Mouse (Mus musculus) CD8-positive naive resting alpha-beta T cell, adult 2 months (primary cell): Measurements from ENCODE around the gene Ryr3.

ENCODE experiments used
- DNase-seq, 2 experiments: peaks; one replicate each; pipeline ENCODE4 v3.0.0; 2022; ENCODE audit warnings: low read depth in 2 of 2, low spot score in 2 of 2

Gene Ryr3

DNA sequence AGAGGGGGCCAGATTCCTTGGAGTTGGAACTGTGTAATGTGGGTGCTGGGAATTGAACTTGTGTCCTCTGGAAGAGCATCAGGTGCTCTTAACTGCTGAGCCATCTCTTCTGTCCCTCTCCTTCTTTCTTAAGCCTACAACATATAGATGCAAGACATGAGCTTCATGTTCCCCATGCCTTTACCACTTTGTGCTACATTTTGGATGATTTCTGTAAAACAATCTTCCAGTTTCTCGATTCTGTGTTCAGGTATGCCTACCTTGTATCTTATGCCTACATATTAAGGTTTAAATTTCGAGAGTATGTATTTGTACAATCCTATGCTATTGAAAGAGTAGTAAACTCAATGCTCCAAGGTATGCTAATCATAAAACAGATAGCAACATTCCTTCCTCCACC lies 540.7 kb downstream of the Ryr3 start:
- DNase-seq = no peak

DNA sequence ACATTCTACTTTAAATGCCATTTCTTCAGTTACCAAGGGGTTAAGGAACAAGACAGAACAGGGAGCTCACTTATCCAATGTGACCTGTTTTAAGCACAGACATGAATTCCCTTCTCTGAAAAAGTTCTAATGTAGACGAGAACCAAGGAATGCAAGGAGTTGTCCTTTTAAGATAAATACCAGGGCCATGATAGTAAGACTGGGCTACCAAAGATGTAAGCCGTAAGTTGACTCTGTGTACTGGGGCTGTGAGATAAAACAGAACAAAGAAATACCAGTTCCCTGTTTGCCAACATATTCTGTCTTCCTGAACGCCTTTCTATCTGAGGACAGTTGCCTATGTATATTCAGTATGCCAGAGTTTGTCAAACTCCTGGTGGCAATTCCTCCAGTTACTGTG lies 547.4 kb downstream of the Ryr3 start:
- DNase-seq = no peak

GRCm38 (mm10) chr2:112656131-112656530 lies 560.8 kb downstream of the Ryr3 start:
- DNase-seq = no peak

GRCm38 (mm10) chr2:112653836-112654235 lies 563.1 kb downstream of the Ryr3 start:
- no peak for DNase-seq

GRCm38 (mm10) chr2:112637206-112637605 lies 579.7 kb downstream of the Ryr3 start:
- DNase-seq = no peak

GRCm38 (mm10) chr2:112632536-112632935 lies 584.4 kb downstream of the Ryr3 start:
- no peak for DNase-seq

- no peak for DNase-seq
Observed at GRCm38 (mm10) chr2:112630669-112631068, 586.2 kb downstream of the Ryr3 start.

DNA sequence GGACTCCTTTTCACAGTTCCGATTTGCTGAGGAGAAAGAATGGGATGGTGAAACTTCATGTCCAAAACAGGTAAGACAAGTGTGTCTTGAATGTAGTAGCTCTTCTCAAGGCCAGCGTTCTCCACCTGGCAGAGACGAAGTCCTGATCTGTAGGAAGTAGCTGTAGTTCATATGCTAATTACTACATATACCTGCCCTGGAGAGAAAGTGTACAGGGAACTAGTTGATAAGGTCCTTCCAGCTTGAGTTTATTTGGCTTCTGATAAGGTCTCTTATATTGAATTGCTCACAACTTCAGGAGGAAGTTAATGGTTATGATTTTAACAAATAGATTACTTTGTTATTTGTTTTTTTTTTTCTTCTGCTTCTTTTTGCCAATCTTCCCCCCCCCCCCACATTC lies 591.7 kb downstream of the Ryr3 start:
- no peak for DNase-seq

DNA sequence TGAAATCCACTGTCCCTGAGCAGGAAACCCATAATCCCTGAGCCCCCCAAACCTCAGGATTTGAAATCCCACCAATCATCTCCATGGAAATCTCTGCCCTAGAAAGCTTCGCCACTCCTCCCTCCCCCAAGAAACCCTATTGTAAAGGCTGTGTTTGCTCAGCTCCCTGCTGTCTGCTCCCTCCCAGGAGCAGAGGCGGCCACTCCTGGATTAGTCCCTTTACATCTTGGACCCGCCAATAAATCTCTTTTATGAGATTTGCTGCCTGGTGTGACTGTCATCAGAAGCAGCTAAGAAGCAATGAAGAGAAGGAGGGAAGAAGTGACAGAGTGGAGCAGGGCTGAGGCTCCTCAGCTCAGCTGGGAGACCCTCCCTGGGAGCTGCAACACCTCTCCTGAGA lies 599.7 kb downstream of the Ryr3 start:
- DNase-seq = no peak

GRCm38 (mm10) chr2:112614375-112614774 lies 602.5 kb downstream of the Ryr3 start:
- no peak for DNase-seq

GRCm38 (mm10) chr2:112612628-112613027 lies 604.3 kb downstream of the Ryr3 start:
- no peak for DNase-seq

- DNase-seq = no peak
Observed at GRCm38 (mm10) chr2:112606536-112606935, 610.4 kb downstream of the Ryr3 start.

GRCm38 (mm10) chr2:112602487-112602886 lies 614.4 kb downstream of the Ryr3 start:
- no peak for DNase-seq

DNA sequence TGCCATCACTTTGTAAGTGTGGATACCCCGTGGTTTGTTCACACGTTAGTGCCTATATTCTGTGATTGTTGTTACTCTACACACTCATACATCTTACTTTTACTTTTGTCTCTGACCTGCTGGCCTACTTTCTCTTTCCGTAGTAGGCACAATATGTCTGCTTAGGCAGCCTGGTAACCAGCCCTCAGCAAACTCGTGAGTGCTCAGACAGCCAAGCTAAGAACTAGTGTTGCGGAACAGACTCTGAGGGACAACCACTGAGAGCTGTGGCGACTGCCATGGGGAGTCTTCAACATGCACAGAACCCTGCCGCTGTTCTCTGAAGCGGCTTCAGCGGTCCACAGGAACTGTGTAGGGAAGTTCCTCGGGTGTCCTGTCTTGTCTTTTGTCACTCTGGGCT lies 616.7 kb downstream of the Ryr3 start:
- DNase-seq = no peak

DNA sequence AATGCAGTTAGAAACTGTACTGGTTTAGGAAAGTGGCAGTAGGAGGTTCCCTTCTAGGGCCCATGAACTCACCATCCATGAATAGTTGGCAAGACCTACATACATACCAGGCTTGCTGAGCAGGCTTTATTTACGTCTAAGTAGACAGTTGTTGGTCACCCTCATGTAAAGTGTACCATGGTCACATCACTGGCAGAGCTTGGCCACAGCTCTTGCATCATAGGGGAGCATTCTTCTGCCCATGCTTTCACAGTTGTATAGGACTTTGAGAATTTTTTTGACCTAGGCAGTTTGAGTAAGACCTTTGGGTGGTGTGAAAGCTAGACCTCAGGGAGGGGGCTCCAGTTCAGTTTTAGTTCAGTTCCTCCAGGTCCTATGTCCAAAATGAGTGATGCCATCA lies 619.8 kb downstream of the Ryr3 start:
- DNase-seq = no peak

GRCm38 (mm10) chr2:112596415-112596814 lies 620.5 kb downstream of the Ryr3 start:
- no peak for DNase-seq

- no peak for DNase-seq
Observed at GRCm38 (mm10) chr2:112595807-112596206, 621.1 kb downstream of the Ryr3 start.

DNA sequence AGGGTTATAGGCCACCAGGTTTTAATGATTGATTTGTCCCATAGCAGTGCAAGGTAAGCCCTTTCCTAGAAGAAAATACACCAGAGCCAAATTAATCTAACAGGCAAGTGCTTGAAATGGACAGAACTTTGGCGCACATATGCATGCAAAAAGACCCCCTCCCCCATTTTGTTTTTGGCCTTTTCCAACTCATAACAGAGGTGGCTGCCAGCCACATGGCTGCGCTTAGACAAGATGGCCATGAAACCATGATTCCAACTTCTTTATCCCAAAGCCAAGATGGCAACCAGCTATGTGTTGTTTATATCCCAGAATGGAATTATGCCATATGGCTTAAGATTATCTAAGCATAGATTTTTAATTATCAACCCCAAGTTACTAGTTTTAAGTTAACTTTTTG lies 623.1 kb downstream of the Ryr3 start:
- no peak for DNase-seq

- no peak for DNase-seq
Observed at GRCm38 (mm10) chr2:112593322-112593721, 623.6 kb downstream of the Ryr3 start.

- no peak for DNase-seq
Observed at GRCm38 (mm10) chr2:112591451-112591871, 625.4 kb downstream of the Ryr3 start.

DNA sequence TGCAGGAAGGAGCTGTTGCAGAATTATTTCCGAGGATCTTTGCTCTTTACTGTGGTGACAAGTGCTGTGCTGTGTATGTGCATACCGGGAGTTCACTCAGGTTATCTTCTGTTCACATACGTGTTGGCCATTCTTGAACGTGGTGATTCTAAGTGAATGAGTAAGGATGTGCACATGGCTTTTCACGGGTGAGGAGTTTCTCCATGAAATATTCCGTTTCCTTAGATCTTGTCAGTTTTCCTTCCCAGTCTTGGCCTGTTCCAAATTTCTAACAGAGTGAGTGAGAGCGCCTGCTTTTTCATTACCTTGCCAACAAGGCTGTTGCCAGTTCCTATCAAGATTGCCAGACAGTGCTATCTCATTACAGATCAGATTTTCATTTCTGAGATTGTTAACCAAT lies 625.9 kb downstream of the Ryr3 start:
- no peak for DNase-seq
